Mouse (Mus musculus): ENCODE measurements around the gene Kif26a. TPM values are rescaled to one million over a fixed set of nuclear protein-coding genes. Genes with fewer than 3 reads are reported as not detected.

The Kif26a gene
- total RNA-seq, 2 experiments from 2014 or later, result 3.6 to 3.7 TPM

DNA sequence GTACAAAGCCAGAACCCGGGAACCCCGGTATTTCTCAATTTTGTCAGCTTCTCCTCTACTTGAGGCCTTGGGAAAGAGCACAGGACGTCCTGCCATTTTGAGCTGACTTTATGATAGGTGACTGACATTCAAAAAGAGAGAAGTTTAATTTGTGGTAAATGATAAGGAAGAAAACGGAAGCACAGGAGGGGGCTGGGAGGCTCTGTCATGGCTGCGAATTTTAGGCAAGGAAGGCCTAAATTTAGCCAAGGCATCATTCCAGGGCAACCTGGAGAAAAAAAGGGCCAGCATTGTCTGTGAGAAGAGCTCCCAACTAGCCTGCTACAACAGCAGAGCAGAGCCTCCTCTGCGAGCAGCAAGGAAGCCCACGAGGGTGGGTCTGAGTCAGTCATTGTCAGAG is 5.3 kb upstream of the Kif26a start:
- no peak overlapping the region for H3K27ac ChIP-seq
- no peak for TF ChIP-seq CTCF (IDR thresholded peaks at IDR 0.05)
- intact Hi-C loops (cut with DNase I), result loop anchor here (1.0 to 10.0 kb wide), 2 partner anchors 27 to 164 kb away; no protein-coding TSS in a partner anchor
- no peak for DNase-seq
- H3K4me3 ChIP-seq, result no peak overlapping the region

DNA sequence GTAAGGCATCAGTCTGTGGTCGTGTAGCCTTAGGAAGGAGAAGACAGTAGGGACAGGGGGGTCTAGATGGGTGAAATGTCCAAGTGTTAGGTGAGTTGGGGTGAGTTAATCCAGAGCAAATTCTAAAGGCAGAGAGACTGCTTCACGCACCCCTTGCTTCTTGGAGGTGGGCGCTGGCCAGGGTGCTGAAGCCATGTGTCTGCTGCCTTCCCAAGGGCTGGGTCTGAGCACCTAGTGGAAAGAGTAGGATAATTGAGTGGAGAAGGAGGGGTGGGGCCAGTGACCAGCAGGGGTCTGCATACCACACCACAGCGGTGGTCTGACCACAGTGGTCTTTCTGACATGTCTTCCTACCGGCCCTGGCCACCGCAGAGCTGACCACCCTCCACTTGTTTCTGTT is 4.7 kb upstream of the Kif26a start:
- intact Hi-C loops (cut with DNase I), result loop anchor here (10.0 kb wide), 1 partner anchor 164 kb away; no protein-coding TSS in a partner anchor
- DNase-seq, result no peak

DNA sequence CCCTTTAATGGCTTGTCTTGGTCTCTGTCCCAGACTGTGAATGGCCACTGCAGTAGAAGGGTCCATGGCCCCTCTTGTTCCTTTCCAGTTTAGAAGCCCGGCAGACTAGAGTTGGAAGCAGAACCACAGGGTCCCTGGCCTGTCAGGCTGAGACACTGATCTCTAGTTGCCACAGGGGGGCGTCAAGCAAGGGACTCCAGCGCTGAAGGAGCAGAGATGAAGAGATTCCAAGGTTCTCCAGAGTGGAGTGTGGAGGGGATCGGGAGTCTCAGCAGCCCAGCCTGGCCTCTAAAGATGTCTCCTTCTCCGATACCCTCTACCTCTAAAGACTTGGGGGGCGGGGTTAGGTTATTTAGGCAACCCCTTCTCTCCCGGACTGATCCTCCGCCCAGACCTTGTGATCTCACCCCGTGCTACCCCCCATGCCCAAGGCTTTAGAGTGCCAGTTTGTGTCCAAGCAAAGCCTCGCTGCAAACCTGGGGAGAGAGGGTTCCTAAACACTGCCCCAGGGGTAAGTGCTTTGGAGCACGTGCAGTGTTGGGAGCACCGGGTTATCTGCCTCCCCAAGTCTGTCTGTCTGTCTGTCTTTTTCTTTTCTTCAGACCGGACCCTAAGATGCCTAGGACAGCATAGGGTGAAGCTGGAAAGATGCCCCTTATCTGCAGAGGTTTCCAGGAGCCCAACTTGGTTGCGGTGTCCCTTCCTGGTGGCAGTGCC is 2.7 kb upstream of the Kif26a start:
- Histone ChIP-seq H3K27ac (no peak overlapping the region), H3K4me3 (peak overlapping the region; percentile 79; the same call in 1 of the 2 replicates)
- DNase-seq, result no peak
- TF ChIP-seq CTCF (IDR thresholded peaks at IDR 0.05), result peak; percentile 45
- intact Hi-C loops (cut with DNase I), result loop anchor here (10.0 kb wide), 1 partner anchor 162 kb away; no protein-coding TSS in a partner anchor

More for the DNA sequence above, 4.7 kb upstream of the Kif26a start:
- no peak for TF ChIP-seq CTCF (IDR thresholded peaks at IDR 0.05)
- Histone ChIP-seq H3K4me3 (no peak overlapping the region), H3K27ac (no peak overlapping the region)

- no peak for TF ChIP-seq CTCF (IDR thresholded peaks at IDR 0.05)
- peak overlapping the region; percentile 79 for H3K4me3 ChIP-seq
- H3K27ac ChIP-seq, result no peak overlapping the region
- intact Hi-C loops (cut with DNase I), result loop anchor here (2.0 to 10.0 kb wide), 2 partner anchors 161 to 399 kb away; no protein-coding TSS in a partner anchor
- no peak for DNase-seq
Measured at GRCm38 (mm10) chr12:112143833-112144201, 2.2 kb upstream of the Kif26a start.

- H3K27ac ChIP-seq, result no peak overlapping the region
- intact Hi-C loops (cut with DNase I), result loop anchor here (1.0 to 10.0 kb wide), 4 partner anchors 160 to 398 kb away; no protein-coding TSS in a partner anchor
- DNase-seq, result no peak
- H3K4me3 ChIP-seq, result peak overlapping the region; percentile 79
- no peak for TF ChIP-seq CTCF (IDR thresholded peaks at IDR 0.05)
Measured at GRCm38 (mm10) chr12:112144377-112145115, 1.5 kb upstream of the Kif26a start.

- peak; percentile 87 for DNase-seq
- peak overlapping the region; percentile 79 for H3K4me3 ChIP-seq
- intact Hi-C loops (cut with DNase I), result loop anchor here (1.0 to 10.0 kb wide), 4 partner anchors 159 to 397 kb away; no protein-coding TSS in a partner anchor
- no peak; the same call in 1 of the 2 replicates for TF ChIP-seq CTCF (IDR thresholded peaks at IDR 0.05)
- H3K27ac ChIP-seq, result peak overlapping the region; percentile 86; the same call in 1 of the 2 replicates
Measured at GRCm38 (mm10) chr12:112145211-112145874, 665 bp upstream of the Kif26a start.

GRCm38 (mm10) chr12:112147365-112147764 is 1.4 kb downstream of the Kif26a start:
- H3K4me3 ChIP-seq, result peak overlapping the region; percentile 79
- DNase-seq, result no peak
- intact Hi-C loops (cut with DNase I), result loop anchor here (10.0 kb wide), 1 partner anchor 157 kb away; no protein-coding TSS in a partner anchor
- peak overlapping the region; percentile 86 for H3K27ac ChIP-seq
- TF ChIP-seq CTCF (IDR thresholded peaks at IDR 0.05), result no peak

DNA sequence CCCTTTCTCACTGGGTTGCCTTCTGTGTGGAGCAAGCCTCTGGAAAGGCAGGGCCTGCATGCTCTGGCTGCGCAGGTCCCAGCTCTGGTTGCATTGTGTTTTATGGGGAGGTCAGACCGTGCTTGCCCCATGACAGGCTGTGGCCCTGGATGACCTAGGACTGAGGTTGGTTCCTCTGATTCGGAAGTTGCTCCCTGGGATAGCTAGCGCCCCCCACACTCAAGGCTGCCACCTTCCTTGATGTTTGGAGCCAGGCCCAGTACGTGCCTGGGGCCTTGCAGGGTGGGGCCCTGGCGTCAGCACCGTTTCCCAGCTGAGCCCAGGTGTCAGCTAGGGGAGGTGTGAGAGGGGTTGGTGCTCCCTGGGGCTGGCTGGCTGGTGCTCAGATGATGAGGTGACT is 4.0 kb downstream of the Kif26a start:
- intact Hi-C loops (cut with DNase I), result no loop called here
- DNase-seq, result no peak
- H3K27ac ChIP-seq, result peak overlapping the region; percentile 51
- no peak for TF ChIP-seq CTCF (IDR thresholded peaks at IDR 0.05)
- peak overlapping the region; percentile 29 for H3K4me3 ChIP-seq

DNA sequence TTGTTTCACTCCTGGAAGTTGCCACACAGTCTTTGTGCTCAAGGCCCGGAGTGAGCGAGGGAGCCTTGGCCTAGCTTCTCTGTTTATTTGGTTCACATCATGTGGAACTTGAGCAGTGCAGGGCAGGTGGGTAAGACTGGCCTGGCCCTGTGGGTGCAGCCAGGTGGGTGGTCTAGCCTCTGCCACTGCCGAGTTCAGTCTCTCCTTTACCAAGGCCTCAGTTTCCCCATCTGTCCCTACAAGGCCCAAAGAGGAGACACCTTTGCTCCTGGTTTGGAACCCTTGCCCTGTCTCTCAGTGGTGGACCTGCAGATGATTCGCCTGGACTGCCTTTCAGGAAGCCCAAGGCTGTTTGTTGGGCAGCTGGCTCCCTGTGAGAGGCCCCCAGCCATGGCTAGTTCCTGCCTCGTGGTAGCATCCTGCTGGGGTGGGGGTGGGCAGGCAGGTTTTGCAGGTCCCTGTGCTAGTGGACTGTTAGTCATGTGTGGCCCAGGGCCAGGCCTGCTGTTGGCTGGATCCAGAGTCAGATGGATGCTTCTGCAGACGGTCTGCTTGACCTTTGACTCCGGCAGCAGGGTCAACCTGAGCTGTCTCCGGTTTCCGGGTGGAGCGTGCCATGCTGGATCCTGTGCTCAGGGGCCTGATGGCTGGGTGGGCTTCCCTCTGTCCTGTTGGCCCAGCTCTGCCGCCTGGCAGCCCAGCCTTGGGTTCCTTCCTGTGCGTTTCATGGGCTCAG is 5.4 kb downstream of the Kif26a start:
- TF ChIP-seq CTCF (IDR thresholded peaks at IDR 0.05), result no peak
- H3K27ac ChIP-seq, result peak overlapping the region; percentile 71
- H3K4me3 ChIP-seq, result peak overlapping the region; percentile 30
- intact Hi-C loops (cut with DNase I), result no loop called here
- peak; percentile 48 for DNase-seq

GRCm38 (mm10) chr12:112151980-112152362 is 6.0 kb downstream of the Kif26a start:
- no peak for TF ChIP-seq CTCF (IDR thresholded peaks at IDR 0.05)
- Histone ChIP-seq H3K4me3 (no peak overlapping the region), H3K27ac (peak overlapping the region; percentile 74)
- DNase-seq, result no peak
- intact Hi-C loops (cut with DNase I), result no loop called here

- DNase-seq, result peak; percentile 31
- Histone ChIP-seq H3K4me3 (peak overlapping the region; percentile 19; the same call in 1 of the 2 replicates), H3K27ac (peak overlapping the region; percentile 74)
- intact Hi-C loops (cut with DNase I), result no loop called here
- TF ChIP-seq CTCF (IDR thresholded peaks at IDR 0.05), result no peak
Measured at GRCm38 (mm10) chr12:112153597-112153996, 7.6 kb downstream of the Kif26a start.

- intact Hi-C loops (cut with DNase I), result no loop called here
- TF ChIP-seq CTCF (IDR thresholded peaks at IDR 0.05), result no peak
- Histone ChIP-seq H3K4me3 (peak overlapping the region; percentile 41), H3K27ac (peak overlapping the region; percentile 83)
- no peak for DNase-seq
Measured at GRCm38 (mm10) chr12:112154476-112154875, 8.5 kb downstream of the Kif26a start.

All from gastrocnemius, adult 2 months (tissue).